Mouse (Mus musculus): Measurements from ENCODE around the gene Trim37.

- no peak for TF ChIP-seq CTCF (IDR thresholded peaks at IDR 0.05; ENCODE audit: low read depth, low read length)
- no peak for TF ChIP-seq POLR2A (IDR thresholded peaks at IDR 0.05; ENCODE audit: borderline replicate concordance, low read depth, low read length)
These were observed 100.2 kb downstream of the Trim37 start for GRCm38 (mm10) chr11:87227056-87227455.

All from bone marrow macrophage, adult 2 months (primary cell).